11 mouse cellular contexts compared by ENCODE assay signal in genomic region chr7:19341250-19341649, GRCm38 (mm10). TPM values are rescaled to one million over a fixed set of nuclear protein-coding genes. Genes with fewer than 3 reads are reported as not detected.
A peak's percentile ranks its signal among the peaks of the same experiment; 100 is the strongest.
DNase-seq lines count a peak whose midpoint lies in the region; ATAC-seq lines count a peak whose summit lies in the region.
"Had no signal": no experiment of that assay in that cellular context is flagged by ENCODE, and none has a peak within 500 bp of the region (broad histone marks: within the 10 kb centered on the region; RNA-seq: fewer than 3 reads in every experiment).

No protein-coding gene starts in this region.

- 19% methylated on average over 10 of the region's 10 CpGs for WGBS in lung, embryonic 15.5 days
- 21% methylated on average over 10 of the region's 10 CpGs for WGBS in forebrain, embryonic 13.5 days
- WGBS in intestine, embryonic 15.5 days: 17% methylated on average over 10 of the region's 10 CpGs
- WGBS in stomach, embryonic 14.5 days: 16% methylated on average over 10 of the region's 10 CpGs

- no peaks in the 10 kb centered on the region for H3K36me3 ChIP-seq in lung, embryonic 15.5 days
- H3K36me3 ChIP-seq in forebrain, embryonic 13.5 days (ENCODE audit: poor library complexity, severe bottlenecking): no peaks in the 10 kb centered on the region
- H3K36me3 ChIP-seq in intestine, embryonic 15.5 days: no peaks in the 10 kb centered on the region
- H3K36me3 ChIP-seq in stomach, embryonic 14.5 days (ENCODE audit: control insufficient read depth, insufficient read depth, low read length): no peaks in the 10 kb centered on the region
- H3K36me3 ChIP-seq: liver, embryonic 15.5 days had no signal

- no peak overlapping the region for H3K9ac ChIP-seq in lung, embryonic 15.5 days
- H3K9ac ChIP-seq in forebrain, embryonic 13.5 days: no peak overlapping the region
- H3K9ac ChIP-seq in intestine, embryonic 15.5 days: no peak overlapping the region
- no peak overlapping the region for H3K9ac ChIP-seq in stomach, embryonic 14.5 days (replicated peaks; ENCODE audit: low read depth, low read length)
- H3K9ac ChIP-seq: liver, embryonic 15.5 days had no signal

- H3K4me1 ChIP-seq in lung, embryonic 15.5 days: peaks cover 45% of the 10 kb centered on the region
- H3K4me1 ChIP-seq in forebrain, embryonic 13.5 days: peaks cover 35% of the 10 kb centered on the region
- peaks cover 36% of the 10 kb centered on the region for H3K4me1 ChIP-seq in intestine, embryonic 15.5 days (replicated peaks)
- peaks cover 25% of the 10 kb centered on the region for H3K4me1 ChIP-seq in stomach, embryonic 14.5 days (ENCODE audit: control insufficient read depth, insufficient read depth, low read length)

- H3K9me3 ChIP-seq in lung, embryonic 15.5 days: no peaks in the 10 kb centered on the region
- H3K9me3 ChIP-seq in forebrain, embryonic 13.5 days (replicated peaks): no peaks in the 10 kb centered on the region
- no peaks in the 10 kb centered on the region for H3K9me3 ChIP-seq in intestine, embryonic 15.5 days
- H3K9me3 ChIP-seq in stomach, embryonic 14.5 days (ENCODE audit: control insufficient read depth, low read depth, low read length): no peaks in the 10 kb centered on the region
- H3K9me3 ChIP-seq: liver, embryonic 15.5 days had no signal

- peaks cover 17% of the 10 kb centered on the region for H3K27me3 ChIP-seq in lung, embryonic 15.5 days
- H3K27me3 ChIP-seq in forebrain, embryonic 13.5 days: peaks cover 14% of the 10 kb centered on the region
- H3K27me3 ChIP-seq in intestine, embryonic 15.5 days (replicated peaks): no peaks in the 10 kb centered on the region
- no peaks in the 10 kb centered on the region for H3K27me3 ChIP-seq in stomach, embryonic 14.5 days (ENCODE audit: control insufficient read depth, insufficient read depth, low read length)

- H3K4me2 ChIP-seq in lung, embryonic 15.5 days: peak overlapping the region; percentile 92
- peak overlapping the region; percentile 93 for H3K4me2 ChIP-seq in forebrain, embryonic 13.5 days
- H3K4me2 ChIP-seq in intestine, embryonic 15.5 days (replicated peaks): peak overlapping the region; percentile 94
- peak overlapping the region; percentile 95 for H3K4me2 ChIP-seq in stomach, embryonic 14.5 days (replicated peaks; ENCODE audit: low read depth, low read length)

- no peak for DNase-seq in lung, adult 18-20 months
- no peak for DNase-seq in urinary bladder, postnatal 10 days (ENCODE audit: low spot score)
- no peak for DNase-seq in right cerebral cortex, postnatal 4 days
- no peak for DNase-seq in lung, postnatal 14 days
- DNase-seq: kidney, adult 18-20 months; thymus, adult 2 months had no signal

- peak overlapping the region; percentile 46; the same call in 1 of the 2 replicates for H3K4me3 ChIP-seq in lung, embryonic 15.5 days
- no peak overlapping the region for H3K4me3 ChIP-seq in forebrain, embryonic 13.5 days
- H3K4me3 ChIP-seq in intestine, embryonic 15.5 days (replicated peaks): peak overlapping the region; percentile 45; the same call in 1 of the 2 replicates
- 0 out of 2 replicates have a peak overlapping the region, but pooled peaks have one; percentile 46 for H3K4me3 ChIP-seq in stomach, embryonic 14.5 days (ENCODE audit: low read depth, low read length)

- H3K27ac ChIP-seq in lung, embryonic 15.5 days: no peak overlapping the region
- no peak overlapping the region for H3K27ac ChIP-seq in forebrain, embryonic 13.5 days
- H3K27ac ChIP-seq in intestine, embryonic 15.5 days: no peak overlapping the region
- H3K27ac ChIP-seq in stomach, embryonic 14.5 days (ENCODE audit: low read length): no peak overlapping the region
- H3K27ac ChIP-seq: liver, embryonic 15.5 days had no signal

- no peak for ATAC-seq in lung, embryonic 15.5 days (ENCODE audit: borderline replicate concordance, extremely low read depth, low FRiP score, low TSS enrichment)
- ATAC-seq in forebrain, embryonic 13.5 days: no peak
- no peak for ATAC-seq in intestine, embryonic 15.5 days
- no peak for ATAC-seq in stomach, embryonic 14.5 days (ENCODE audit: insufficient number of reproducible peaks, insufficient read depth, low FRiP score, low read depth)

RNA-seq across cellular contexts. Expression of gene Ercc1, which starts 3.3 kb away (rescaled TPM):
- 86.4 and 88.6 TPM in 2 replicates for polyA plus RNA-seq in lung, embryonic 15.5 days (2015; fragmentation: Nextera tagmentation; extraction: Ambion mirVana)
- 88.0 and 96.4 TPM in 2 replicates for polyA plus RNA-seq in forebrain, embryonic 13.5 days (2015; fragmentation: Nextera tagmentation; extraction: Ambion mirVana)
- polyA plus RNA-seq in intestine, embryonic 15.5 days (2015; fragmentation: Nextera tagmentation; extraction: Ambion mirVana): 51.6 and 52.0 TPM in 2 replicates
- polyA plus RNA-seq in stomach, embryonic 14.5 days (2014; fragmentation: Nextera tagmentation; extraction: Ambion mirVana): 86.0 and 92.8 TPM in 2 replicates

RNA-seq across cellular contexts. Expression of gene Cd3eap, which starts 18.0 kb away (rescaled TPM):
- 20.1 and 21.7 TPM in 2 replicates for polyA plus RNA-seq in lung, embryonic 15.5 days (2015; fragmentation: Nextera tagmentation; extraction: Ambion mirVana)
- polyA plus RNA-seq in forebrain, embryonic 13.5 days (2015; fragmentation: Nextera tagmentation; extraction: Ambion mirVana): 21.4 and 23.2 TPM in 2 replicates
- polyA plus RNA-seq in intestine, embryonic 15.5 days (2015; fragmentation: Nextera tagmentation; extraction: Ambion mirVana): 21.7 and 23.4 TPM in 2 replicates
- 20.5 and 23.9 TPM in 2 replicates for polyA plus RNA-seq in stomach, embryonic 14.5 days (2014; fragmentation: Nextera tagmentation; extraction: Ambion mirVana)

RNA-seq across cellular contexts. Expression of gene Ppp1r13l, which starts 18.3 kb away (rescaled TPM):
- 6.3 and 6.8 TPM in 2 replicates for polyA plus RNA-seq in lung, embryonic 15.5 days (2015; fragmentation: Nextera tagmentation; extraction: Ambion mirVana)
- polyA plus RNA-seq in forebrain, embryonic 13.5 days (2015; fragmentation: Nextera tagmentation; extraction: Ambion mirVana): 3.6 and 4.1 TPM in 2 replicates
- 3.1 and 4.8 TPM in 2 replicates for polyA plus RNA-seq in intestine, embryonic 15.5 days (2015; fragmentation: Nextera tagmentation; extraction: Ambion mirVana)
- polyA plus RNA-seq in stomach, embryonic 14.5 days (2014; fragmentation: Nextera tagmentation; extraction: Ambion mirVana): 9.6 and 10.0 TPM in 2 replicates

RNA-seq across cellular contexts. Expression of gene Fosb, which starts 31.4 kb away (rescaled TPM):
- polyA plus RNA-seq in lung, embryonic 15.5 days (2015; fragmentation: Nextera tagmentation; extraction: Ambion mirVana): 0.24 and 0.26 TPM in 2 replicates
- 0.06 TPM in 1 of 2 replicates, not detected in the other for polyA plus RNA-seq in forebrain, embryonic 13.5 days (2015; fragmentation: Nextera tagmentation; extraction: Ambion mirVana)
- polyA plus RNA-seq in intestine, embryonic 15.5 days (2015; fragmentation: Nextera tagmentation; extraction: Ambion mirVana): 0.09 and 0.14 TPM in 2 replicates
- polyA plus RNA-seq in stomach, embryonic 14.5 days (2014; fragmentation: Nextera tagmentation; extraction: Ambion mirVana): 0.07 TPM in 1 of 2 replicates, not detected in the other

RNA-seq across cellular contexts. Expression of gene Ercc2, which starts 40.6 kb away (rescaled TPM):
- 14.4 and 15.7 TPM in 2 replicates for polyA plus RNA-seq in lung, embryonic 15.5 days (2015; fragmentation: Nextera tagmentation; extraction: Ambion mirVana)
- 20.4 and 24.9 TPM in 2 replicates for polyA plus RNA-seq in forebrain, embryonic 13.5 days (2015; fragmentation: Nextera tagmentation; extraction: Ambion mirVana)
- 16.7 and 17.3 TPM in 2 replicates for polyA plus RNA-seq in intestine, embryonic 15.5 days (2015; fragmentation: Nextera tagmentation; extraction: Ambion mirVana)
- polyA plus RNA-seq in stomach, embryonic 14.5 days (2014; fragmentation: Nextera tagmentation; extraction: Ambion mirVana): 8.8 and 10.3 TPM in 2 replicates
